Mouse (Mus musculus) liver, postnatal 0 days (tissue): ENCODE data around the gene Cib1. TPM values are rescaled to one million over a fixed set of nuclear protein-coding genes. Genes with fewer than 3 reads are reported as not detected.
A peak's percentile ranks its signal among the peaks of the same experiment; 100 is the strongest.

Experiments
- ATAC-seq: fragments of 200-750 bp; cut with Nextera tagmentation; 2 replicates; pipeline ENCODE4 v1.8.0; 2017; ENCODE audit warnings: mild to moderate bottlenecking, moderate library complexity
- DNase-seq: peaks from one replicate; pipeline ENCODE4 v3.0.0-alpha.2; 2016
- H3K27ac ChIP-seq: fragments of 300-500 bp; sonication (generic); 2 replicates; pipeline ENCODE4 v1.5.1; 2014; ENCODE audit warnings: antibody characterized with exemption, moderate library complexity, mild to moderate bottlenecking, low read depth
- H3K27me3 ChIP-seq: fragments of 300-500 bp; sonication (generic); 2 replicates; pipeline ENCODE4 v1.6.1; 2014; ENCODE audit warnings: low read length, control low read depth, mixed read lengths; ENCODE audit not compliant: insufficient read depth
- H3K36me3 ChIP-seq: fragments of 300-500 bp; sonication (generic); replicated peaks from 2 replicates; pipeline ENCODE4 v1.6.1; 2014; ENCODE audit warnings: mild to moderate bottlenecking, control low read depth, low read length, moderate library complexity, mixed read lengths; ENCODE audit not compliant: insufficient read depth
- H3K4me1 ChIP-seq: fragments of 300-500 bp; sonication (generic); 2 replicates; pipeline ENCODE4 v1.6.1; 2014; ENCODE audit warnings: antibody characterized with exemption, mild to moderate bottlenecking, control low read depth; ENCODE audit not compliant: insufficient read depth
- H3K4me2 ChIP-seq: fragments of 300-500 bp; sonication (generic); 2 replicates; pipeline ENCODE4 v1.6.1; 2014; ENCODE audit warnings: low read depth, mild to moderate bottlenecking, low read length, moderate library complexity, mixed read lengths
- H3K4me3 ChIP-seq: fragments of 300-500 bp; sonication (generic); 2 replicates; pipeline ENCODE4 v1.5.1; 2014; ENCODE audit warnings: low read depth, low read length
- H3K9ac ChIP-seq: fragments of 300-500 bp; sonication (generic); replicated peaks from 2 replicates; pipeline ENCODE4 v1.6.1; 2014; ENCODE audit warnings: mild to moderate bottlenecking, moderate library complexity
- H3K9me3 ChIP-seq: fragments of 300-500 bp; sonication (generic); 2 replicates; pipeline ENCODE4 v1.6.1; 2016; ENCODE audit warnings: mild to moderate bottlenecking, control low read depth, low read length, mixed read lengths
- CTCF ChIP-seq: sonication (generic); IDR thresholded peaks from 2 replicates; pipeline ENCODE4 v1.5.1; 2016; ENCODE audit warnings: antibody characterized with exemption, low read depth
- EP300 ChIP-seq: IDR thresholded peaks from 2 replicates; pipeline ENCODE4 v1.6.1; 2016; ENCODE audit warnings: antibody characterized with exemption, low read depth, mild to moderate bottlenecking
- WGBS: fragments of 180-500 bp; shearing (Covaris S2); extraction: QIAGEN DNeasy Blood & Tissue Kit; methylation state at CpG from one replicate; pipeline ENCODE4 v1.1.7; 2014; ENCODE audit not compliant: insufficient replicate concordance; 5-methylcytosine and 5-hydroxymethylcytosine counted together
- polyA plus RNA-seq: library from polyadenylated mRNA; unstranded; fragments of >200 nt; fragmentation: Nextera tagmentation; extraction: Ambion mirVana; gene quantifications from 2 replicates; pipeline ENCODE4 v1.2.1, GENCODE M21; 2015

The Cib1 gene
- polyA plus RNA-seq, 1 experiment from 2014 or later = 89.2 TPM

GRCm38 (mm10) chr7:80207314-80207731 lies 25.3 kb downstream of the Cib1 start:
- TF ChIP-seq CTCF (no peak), EP300 (peak; percentile 50; the same call in 1 of the 2 replicates)
- Histone ChIP-seq H3K4me3 (peak overlapping the region; percentile 8), H3K9me3 (no peaks in the 10 kb centered on the region), H3K4me2 (peak overlapping the region; percentile 64), H3K4me1 (peaks cover 91% of the 10 kb centered on the region), H3K27ac (peak overlapping the region; percentile 98), H3K27me3 (no peaks in the 10 kb centered on the region), H3K9ac (peak overlapping the region; percentile 58), H3K36me3 (peaks cover 13% of the 10 kb centered on the region)
- 32% methylated on average over 3 of the region's 3 CpGs for WGBS
- ATAC-seq (no peak), DNase-seq (no peak)

- TF ChIP-seq EP300 (no peak), CTCF (no peak)
- H3K4me2 ChIP-seq = peak overlapping the region; percentile 64
- H3K27ac ChIP-seq = peak overlapping the region; percentile 98
- peaks cover 22% of the 10 kb centered on the region for H3K36me3 ChIP-seq
- peak overlapping the region; percentile 45 for H3K9ac ChIP-seq
- H3K27me3 ChIP-seq = no peaks in the 10 kb centered on the region
- H3K9me3 ChIP-seq = no peaks in the 10 kb centered on the region
- H3K4me3 ChIP-seq = no peak overlapping the region
- WGBS = 66% methylated on average over 12 of the region's 12 CpGs
- DNase-seq (no peak), ATAC-seq (no peak)
- peaks cover 94% of the 10 kb centered on the region for H3K4me1 ChIP-seq
These were observed 26.7 kb downstream of the Cib1 start for GRCm38 (mm10) chr7:80205705-80206589.

GRCm38 (mm10) chr7:80204961-80205360 lies 27.7 kb downstream of the Cib1 start:
- peak overlapping the region; percentile 98 for H3K27ac ChIP-seq
- no peak overlapping the region for H3K9ac ChIP-seq
- ATAC-seq (no peak), DNase-seq (no peak)
- no peaks in the 10 kb centered on the region for H3K27me3 ChIP-seq
- 52% methylated on average over 7 of the region's 7 CpGs for WGBS
- peaks cover 94% of the 10 kb centered on the region for H3K4me1 ChIP-seq
- H3K9me3 ChIP-seq = no peaks in the 10 kb centered on the region
- TF ChIP-seq EP300 = no peak
- TF ChIP-seq CTCF = no peak
- no peak overlapping the region for H3K4me3 ChIP-seq
- H3K36me3 ChIP-seq = peaks cover 20% of the 10 kb centered on the region
- H3K4me2 ChIP-seq = 0 out of 2 replicates have a peak overlapping the region, but pooled peaks have one; percentile 90

- H3K4me1 ChIP-seq = peaks cover 91% of the 10 kb centered on the region
- H3K9me3 ChIP-seq = no peaks in the 10 kb centered on the region
- DNase-seq (peak; percentile 13), ATAC-seq (no peak)
- H3K27ac ChIP-seq = peak overlapping the region; percentile 98
- H3K27me3 ChIP-seq = no peaks in the 10 kb centered on the region
- no peak for TF ChIP-seq CTCF
- TF ChIP-seq EP300 = no peak
- peaks cover 20% of the 10 kb centered on the region for H3K36me3 ChIP-seq
- peak overlapping the region; percentile 5; the same call in 1 of the 2 replicates for H3K9ac ChIP-seq
- 54% methylated on average over 4 of the region's 4 CpGs for WGBS
- peak overlapping the region; percentile 90 for H3K4me2 ChIP-seq
- no peak overlapping the region for H3K4me3 ChIP-seq
These were observed 28.3 kb downstream of the Cib1 start for GRCm38 (mm10) chr7:80204362-80204761.

- TF ChIP-seq EP300 = no peak
- TF ChIP-seq CTCF = no peak
- WGBS = 26% methylated on average over 12 of the region's 12 CpGs
- peaks cover 20% of the 10 kb centered on the region for H3K36me3 ChIP-seq
- peak overlapping the region; percentile 98 for H3K27ac ChIP-seq
- H3K27me3 ChIP-seq = no peaks in the 10 kb centered on the region
- no peaks in the 10 kb centered on the region for H3K9me3 ChIP-seq
- no peak for ATAC-seq
- H3K4me3 ChIP-seq = peak overlapping the region; percentile 13; the same call in 1 of the 2 replicates
- peak; percentile 61 for DNase-seq
- H3K4me1 ChIP-seq = peaks cover 84% of the 10 kb centered on the region
- peak overlapping the region; percentile 27 for H3K9ac ChIP-seq
- peak overlapping the region; percentile 90 for H3K4me2 ChIP-seq
These were observed 28.9 kb downstream of the Cib1 start for GRCm38 (mm10) chr7:80203638-80204096.

- 55% methylated on average over 5 of the region's 5 CpGs for WGBS
- peak overlapping the region; percentile 98 for H3K27ac ChIP-seq
- H3K9ac ChIP-seq = peak overlapping the region; percentile 27
- H3K36me3 ChIP-seq = peaks cover 20% of the 10 kb centered on the region
- no peaks in the 10 kb centered on the region for H3K27me3 ChIP-seq
- DNase-seq = no peak
- H3K9me3 ChIP-seq = no peaks in the 10 kb centered on the region
- H3K4me3 ChIP-seq = peak overlapping the region; percentile 13; the same call in 1 of the 2 replicates
- TF ChIP-seq CTCF (peak; percentile 11; the same call in 1 of the 2 replicates), EP300 (no peak)
- ATAC-seq = no peak
- peak overlapping the region; percentile 90 for H3K4me2 ChIP-seq
- H3K4me1 ChIP-seq = peaks cover 78% of the 10 kb centered on the region
These were observed 29.7 kb downstream of the Cib1 start for GRCm38 (mm10) chr7:80202961-80203360.
